Mouse (Mus musculus): Measurements from ENCODE around the gene Adcy7. TPM values are rescaled to one million over a fixed set of nuclear protein-coding genes. Genes with fewer than 3 reads are reported as not detected.

Gene Adcy7
- polyA plus RNA-seq, 1 experiment from 2014 or later: 2.5 TPM

- peak; percentile 90 for ATAC-seq (ENCODE audit: low FRiP score)
- peak within 1 kb of the TSS; percentile 99 for H3K4me3 ChIP-seq (replicated peaks)
- peak within 1 kb of the TSS; percentile 84 for H3K27ac ChIP-seq
- H3K4me1 ChIP-seq: peaks cover 16% of the 10 kb centered on the region
- H3K36me3 ChIP-seq (replicated peaks): peaks cover 25% of the 10 kb centered on the region
- 0 out of 2 replicates have a peak, but pooled peaks cover 10% of the 10 kb centered on the region for H3K27me3 ChIP-seq
- WGBS: under 1% methylated on average over 75 of the region's 91 CpGs
- H3K9me3 ChIP-seq: no peaks in the 10 kb centered on the region
- H3K4me2 ChIP-seq: peak within 1 kb of the TSS; percentile 93
- peak within 1 kb of the TSS; percentile 96 for H3K9ac ChIP-seq
Observed at GRCm38 (mm10) chr8:88361708-88362428, 89.7 kb downstream of the Adcy7 start, which contains the start of gene Brd7. Gene Brd7, minus strand, starts transcription at chr8:88362194.

GRCm38 (mm10) chr8:88362446-88363150 is 90.4 kb downstream of the Adcy7 start:
- ATAC-seq (ENCODE audit: low FRiP score): no peak
- Histone ChIP-seq H3K4me3 (replicated peaks) (peak overlapping the region; percentile 99), H3K4me1 (peaks cover 16% of the 10 kb centered on the region), H3K27me3 (0 out of 2 replicates have a peak, but pooled peaks cover 10% of the 10 kb centered on the region), H3K9me3 (no peaks in the 10 kb centered on the region), H3K4me2 (peak overlapping the region; percentile 93), H3K36me3 (replicated peaks) (peaks cover 18% of the 10 kb centered on the region), H3K9ac (peak overlapping the region; percentile 96; the same call in 1 of the 2 replicates), H3K27ac (no peak overlapping the region)
- 38% methylated on average over 11 of the region's 11 CpGs for WGBS

GRCm38 (mm10) chr8:88369221-88369620 is 97.0 kb downstream of the Adcy7 start:
- ATAC-seq (ENCODE audit: low FRiP score): no peak
- WGBS: 14% methylated on average over 6 of the region's 6 CpGs

GRCm38 (mm10) chr8:88369805-88370204 is 97.6 kb downstream of the Adcy7 start:
- Histone ChIP-seq H3K9me3 (no peaks in the 10 kb centered on the region), H3K4me1 (peaks cover 6% of the 10 kb centered on the region; the same call in 1 of the 2 replicates)
- 73% methylated on average over 3 of the region's 3 CpGs for WGBS

More at GRCm38 (mm10) chr8:88369221-88369620, 97.0 kb downstream of the Adcy7 start:
- no peaks in the 10 kb centered on the region for H3K9me3 ChIP-seq
- H3K36me3 ChIP-seq (replicated peaks): no peaks in the 10 kb centered on the region
- peaks cover 6% of the 10 kb centered on the region; the same call in 1 of the 2 replicates for H3K4me1 ChIP-seq
- 0 out of 2 replicates have a peak, but pooled peaks cover 18% of the 10 kb centered on the region for H3K27me3 ChIP-seq
- H3K4me3 ChIP-seq (replicated peaks): no peak overlapping the region
- no peak overlapping the region for H3K9ac ChIP-seq
- H3K4me2 ChIP-seq: no peak overlapping the region
- no peak overlapping the region for H3K27ac ChIP-seq

GRCm38 (mm10) chr8:88371522-88371921 is 99.3 kb downstream of the Adcy7 start:
- Histone ChIP-seq H3K4me1 (peaks cover 12% of the 10 kb centered on the region), H3K4me3 (replicated peaks) (no peak overlapping the region), H3K9me3 (no peaks in the 10 kb centered on the region), H3K36me3 (replicated peaks) (no peaks in the 10 kb centered on the region), H3K9ac (no peak overlapping the region), H3K4me2 (no peak overlapping the region), H3K27me3 (0 out of 2 replicates have a peak, but pooled peaks cover 12% of the 10 kb centered on the region), H3K27ac (no peak overlapping the region)
- no peak for ATAC-seq (ENCODE audit: low FRiP score)
- 83% methylated on average over 2 of the region's 2 CpGs for WGBS

More at GRCm38 (mm10) chr8:88369805-88370204, 97.6 kb downstream of the Adcy7 start:
- Histone ChIP-seq H3K27ac (no peak overlapping the region), H3K4me2 (no peak overlapping the region), H3K36me3 (replicated peaks) (no peaks in the 10 kb centered on the region), H3K27me3 (0 out of 2 replicates have a peak, but pooled peaks cover 18% of the 10 kb centered on the region), H3K4me3 (replicated peaks) (no peak overlapping the region), H3K9ac (no peak overlapping the region)
- no peak for ATAC-seq (ENCODE audit: low FRiP score)

- 66% methylated on average over 19 of the region's 19 CpGs for WGBS
- ATAC-seq (ENCODE audit: low FRiP score): peak; percentile 69; the same call in 1 of the 2 replicates
- Histone ChIP-seq H3K27me3 (peaks cover 33% of the 10 kb centered on the region), H3K4me3 (replicated peaks) (no peak overlapping the region), H3K9me3 (no peaks in the 10 kb centered on the region), H3K36me3 (replicated peaks) (no peaks in the 10 kb centered on the region), H3K4me1 (peaks cover 22% of the 10 kb centered on the region), H3K4me2 (no peak overlapping the region), H3K27ac (0 out of 2 replicates have a peak overlapping the region, but pooled peaks have one; percentile 51), H3K9ac (no peak overlapping the region)
Observed at GRCm38 (mm10) chr8:88376836-88377582, 104.8 kb downstream of the Adcy7 start.

Other genes starting within 250 kb of the Adcy7 start
- 51.4 and 52.0 TPM in 2 replicates for gene Cnep1r1, start 153.6 kb upstream of the Adcy7 start, polyA plus RNA-seq (2016; fragmentation: Nextera tagmentation; extraction: Ambion mirVana)
- 43.3 and 43.7 TPM in 2 replicates for gene Heatr3, start 134.5 kb upstream of the Adcy7 start, polyA plus RNA-seq (2016; fragmentation: Nextera tagmentation; extraction: Ambion mirVana)
- gene Tent4b, start 73.2 kb upstream of the Adcy7 start, polyA plus RNA-seq (2016; fragmentation: Nextera tagmentation; extraction: Ambion mirVana): 11.2 and 12.7 TPM in 2 replicates
- 86.4 and 87.7 TPM in 2 replicates for gene Brd7, start 89.8 kb downstream of the Adcy7 start, polyA plus RNA-seq (2016; fragmentation: Nextera tagmentation; extraction: Ambion mirVana)
- gene Nkd1, start 249.0 kb downstream of the Adcy7 start, polyA plus RNA-seq (2016; fragmentation: Nextera tagmentation; extraction: Ambion mirVana): 51.2 and 64.4 TPM in 2 replicates